Comparison of ENCODE assay signal across 10 mouse cellular contexts in the genomic region with DNA sequence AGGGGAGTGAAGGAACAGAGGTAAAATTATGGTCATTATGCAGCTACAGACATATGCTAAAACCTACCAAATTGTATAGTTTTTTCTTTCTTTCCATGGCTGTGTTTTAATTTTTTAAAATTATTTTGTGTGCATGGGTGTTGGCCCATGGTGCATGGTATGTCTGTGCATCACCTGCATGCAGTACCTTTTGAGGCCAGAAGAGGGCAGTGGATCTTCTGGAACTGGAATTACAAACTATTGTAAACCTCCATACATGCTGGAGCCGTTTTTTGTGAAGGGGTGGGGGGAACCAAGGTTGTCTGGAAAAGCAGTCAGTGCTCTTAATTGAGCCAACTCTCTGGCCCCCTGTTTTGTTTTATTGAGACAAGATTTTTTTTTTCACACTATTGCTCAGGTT. TPM values are rescaled to one million over a fixed set of nuclear protein-coding genes. Genes with fewer than 3 reads are reported as not detected.
DNase-seq lines count a peak whose midpoint lies in the region; ATAC-seq and TF ChIP-seq lines count a peak whose summit lies in the region.
"Had no signal": no experiment of that assay in that cellular context is flagged by ENCODE, and none has a peak within 500 bp of the region (broad histone marks: within the 10 kb centered on the region; RNA-seq: fewer than 3 reads in every experiment).

No protein-coding gene starts in this region.

- ATAC-seq in intestine, postnatal 0 days: no peak
- no peak for ATAC-seq in intestine, embryonic 16.5 days
- peak; percentile 14; the same call in 1 of the 2 replicates for ATAC-seq in forebrain, embryonic 12.5 days (ENCODE audit: low FRiP score)

- DNase-seq in CH12.LX (ENCODE audit: extremely low read depth): peak; percentile 67
- DNase-seq in layer of hippocampus, adult 2 months (ENCODE audit: low spot score in 2 of 2): peak in 1 of 2 experiments; percentile 55
- peak; percentile 92 for DNase-seq in lung, postnatal 36 days
- DNase-seq in thymus, adult 2 months: peak; percentile 72

- no peaks in the 10 kb centered on the region for H3K27me3 ChIP-seq in intestine, postnatal 0 days (replicated peaks; ENCODE audit: control insufficient read depth, insufficient read depth, low read length)
- no peaks in the 10 kb centered on the region for H3K27me3 ChIP-seq in intestine, embryonic 16.5 days (replicated peaks; ENCODE audit: control insufficient read depth, insufficient read depth, low read length)
- H3K27me3 ChIP-seq in CH12.LX (replicated peaks): peaks cover 2% of the 10 kb centered on the region
- H3K27me3 ChIP-seq in forebrain, embryonic 12.5 days: no peaks in the 10 kb centered on the region
- H3K27me3 ChIP-seq in thymus, adult 2 months (ENCODE audit: control insufficient read depth, insufficient read depth, low read length): no peaks in the 10 kb centered on the region
- H3K27me3 ChIP-seq: midbrain, embryonic 12.5 days had no signal

- no peak overlapping the region for H3K27ac ChIP-seq in intestine, postnatal 0 days (ENCODE audit: low read depth, low read length)
- no peak overlapping the region for H3K27ac ChIP-seq in intestine, embryonic 16.5 days (ENCODE audit: low read length)
- no peak overlapping the region for H3K27ac ChIP-seq in CH12.LX (ENCODE audit: insufficient read depth, low read depth)
- H3K27ac ChIP-seq in bone marrow macrophage, adult 2 months (ENCODE audit: insufficient read depth, low read depth, low read length): no peak overlapping the region
- H3K27ac ChIP-seq in forebrain, embryonic 12.5 days: no peak overlapping the region
- no peak overlapping the region for H3K27ac ChIP-seq in layer of hippocampus, adult 2 months
- no peak overlapping the region for H3K27ac ChIP-seq in thymus, adult 2 months (ENCODE audit: control insufficient read depth, insufficient read depth, low read length)
- H3K27ac ChIP-seq: midbrain, embryonic 12.5 days had no signal

- H3K9me3 ChIP-seq in intestine, postnatal 0 days (ENCODE audit: control insufficient read depth): no peaks in the 10 kb centered on the region
- H3K9me3 ChIP-seq in intestine, embryonic 16.5 days (ENCODE audit: control insufficient read depth, low read length): no peaks in the 10 kb centered on the region
- H3K9me3 ChIP-seq in CH12.LX (replicated peaks; ENCODE audit: low read length): no peaks in the 10 kb centered on the region
- H3K9me3 ChIP-seq in forebrain, embryonic 12.5 days: no peaks in the 10 kb centered on the region
- H3K9me3 ChIP-seq: midbrain, embryonic 12.5 days had no signal

- no peak for TF ChIP-seq POLR2A in CH12.LX (IDR thresholded peaks at IDR 0.05; ENCODE audit: low read depth, low read length)
- no peak for TF ChIP-seq POLR2A in bone marrow macrophage, adult 2 months (IDR thresholded peaks at IDR 0.05; ENCODE audit: borderline replicate concordance, low read depth, low read length)
- no peak for TF ChIP-seq POLR2A in thymus, adult 2 months (IDR thresholded peaks at IDR 0.05; ENCODE audit: control insufficient read depth, extremely low read depth, insufficient read depth, low read length, poor library complexity)

- WGBS in intestine, postnatal 0 days: 6% methylated on average over 1 of the region's 1 CpGs
- WGBS in intestine, embryonic 16.5 days: 5% methylated on average over 1 of the region's 1 CpGs
- 13% methylated on average over 1 of the region's 1 CpGs for WGBS in forebrain, embryonic 12.5 days
- 0% methylated on average over 1 of the region's 1 CpGs for WGBS in thymus, adult 2 months

- H3K4me2 ChIP-seq in intestine, postnatal 0 days (replicated peaks; ENCODE audit: low read depth): no peak overlapping the region
- H3K4me2 ChIP-seq in intestine, embryonic 16.5 days (ENCODE audit: low read depth, low read length): no peak overlapping the region
- no peak overlapping the region for H3K4me2 ChIP-seq in CH12.LX (ENCODE audit: insufficient read depth, low read depth, poor library complexity, severe bottlenecking)
- H3K4me2 ChIP-seq in forebrain, embryonic 12.5 days: no peak overlapping the region
- H3K4me2 ChIP-seq: midbrain, embryonic 12.5 days had no signal

- H3K4me3 ChIP-seq in intestine, postnatal 0 days (ENCODE audit: low read depth, low read length): no peak overlapping the region
- no peak overlapping the region for H3K4me3 ChIP-seq in intestine, embryonic 16.5 days (ENCODE audit: low read length)
- H3K4me3 ChIP-seq in CH12.LX (replicated peaks in 1 of 3; ENCODE audit: low read depth in 2 of 3, low read length in 2 of 3, poor library complexity in 1 of 3): no peak overlapping the region
- no peak overlapping the region for H3K4me3 ChIP-seq in bone marrow macrophage, adult 2 months (ENCODE audit: insufficient read depth, low read length)
- H3K4me3 ChIP-seq in forebrain, embryonic 12.5 days (replicated peaks): no peak overlapping the region
- H3K4me3 ChIP-seq in layer of hippocampus, adult 2 months: no peak overlapping the region
- H3K4me3 ChIP-seq in thymus, adult 2 months (ENCODE audit: control insufficient read depth, insufficient read depth, low read length): no peak overlapping the region
- H3K4me3 ChIP-seq: erythroblast, embryonic 14.5 days; midbrain, embryonic 12.5 days had no signal

- H3K36me3 ChIP-seq in intestine, postnatal 0 days (ENCODE audit: control insufficient read depth, insufficient read depth): peaks cover 8% of the 10 kb centered on the region; the same call in 1 of the 2 replicates
- H3K36me3 ChIP-seq in intestine, embryonic 16.5 days (ENCODE audit: control insufficient read depth, insufficient read depth, low read length): no peaks in the 10 kb centered on the region
- no peaks in the 10 kb centered on the region for H3K36me3 ChIP-seq in CH12.LX (replicated peaks in 1 of 2; ENCODE audit: control insufficient read depth in 1 of 2, insufficient read depth in 1 of 2, low read length in 1 of 2)
- no peaks in the 10 kb centered on the region; the same call in 1 of the 2 replicates for H3K36me3 ChIP-seq in forebrain, embryonic 12.5 days (replicated peaks)
- no peaks in the 10 kb centered on the region for H3K36me3 ChIP-seq in thymus, adult 2 months (ENCODE audit: control insufficient read depth, insufficient read depth, low read length)

- dilution Hi-C loops in CH12.LX (cut with MboI; ENCODE audit: extremely low pct_ligation_motif_present, extremely low pct_unique_long_range_greater_than_20kb, low sequenced_read_pairs): no loop called here

- H3K4me1 ChIP-seq in intestine, postnatal 0 days (replicated peaks; ENCODE audit: control insufficient read depth, insufficient read depth, low read length): no peaks in the 10 kb centered on the region
- H3K4me1 ChIP-seq in intestine, embryonic 16.5 days (ENCODE audit: control insufficient read depth, insufficient read depth, low read length): no peaks in the 10 kb centered on the region
- peaks cover 0 to 4% of the 10 kb centered on the region in 2 experiments; a peak in 1 of 4 replicates for H3K4me1 ChIP-seq in CH12.LX (ENCODE audit: control insufficient read depth in 1 of 2, insufficient read depth in 2 of 2)
- no peaks in the 10 kb centered on the region for H3K4me1 ChIP-seq in bone marrow macrophage, adult 2 months (ENCODE audit: control insufficient read depth, insufficient read depth, low read length)
- no peaks in the 10 kb centered on the region for H3K4me1 ChIP-seq in forebrain, embryonic 12.5 days
- H3K4me1 ChIP-seq in thymus, adult 2 months (replicated peaks; ENCODE audit: control insufficient read depth, insufficient read depth, low read length): no peaks in the 10 kb centered on the region
- H3K4me1 ChIP-seq: midbrain, embryonic 12.5 days had no signal

- in situ Hi-C loops in CH12.LX (cut with MboI; ENCODE audit: low pct_ligation_motif_present, low pct_unique_long_range_greater_than_20kb, low sequenced_read_pairs): loop anchor here (5.0 kb wide), 1 partner anchor 233 kb away; no protein-coding TSS in a partner anchor

- no peak for TF ChIP-seq EP300 in CH12.LX (IDR thresholded peaks at IDR 0.05; ENCODE audit: low read length)

- peak; percentile 88 for TF ChIP-seq CTCF in intestine, postnatal 0 days (IDR thresholded peaks at IDR 0.05; ENCODE audit: low read depth)
- TF ChIP-seq CTCF in CH12.LX (conservative IDR thresholded peaks at IDR 0.05 in 1 of 2, IDR thresholded peaks at IDR 0.05 in 1 of 2; ENCODE audit: low read depth in 2 of 2, low read length in 2 of 2): peak; percentile 86 to 91
- peak; percentile 47; the same call in 1 of the 2 replicates for TF ChIP-seq CTCF in bone marrow macrophage, adult 2 months (IDR thresholded peaks at IDR 0.05; ENCODE audit: low read depth, low read length)
- peak; percentile 87 for TF ChIP-seq CTCF in layer of hippocampus, adult 2 months (conservative IDR thresholded peaks at IDR 0.05)
- TF ChIP-seq CTCF in thymus, adult 2 months (IDR thresholded peaks at IDR 0.05; ENCODE audit: borderline replicate concordance, control insufficient read depth, extremely low read depth, insufficient read depth, low read length, poor library complexity): no peak

- TF ChIP-seq RAD21 in CH12.LX (IDR thresholded peaks at IDR 0.05; ENCODE audit: low read depth, low read length): peak; percentile 74

- no peaks in the 10 kb centered on the region for H3K79me2 ChIP-seq in CH12.LX (replicated peaks; ENCODE audit: control insufficient read depth, extremely low read depth, insufficient read depth, poor library complexity, severe bottlenecking)

- no peak overlapping the region for H3K9ac ChIP-seq in intestine, postnatal 0 days (ENCODE audit: low read depth, low read length)
- H3K9ac ChIP-seq in intestine, embryonic 16.5 days (ENCODE audit: low read depth, low read length): no peak overlapping the region
- H3K9ac ChIP-seq in CH12.LX (ENCODE audit: insufficient read depth, low read depth): no peak overlapping the region
- no peak overlapping the region for H3K9ac ChIP-seq in forebrain, embryonic 12.5 days
- H3K9ac ChIP-seq: midbrain, embryonic 12.5 days had no signal

TF ChIP-seq in CH12.LX, 34 proteins besides CTCF, POLR2A, EP300 and RAD21 (continues in another document):
- TF ChIP-seq HCFC1 (IDR thresholded peaks at IDR 0.05; ENCODE audit: low read depth, low read length): no peak
- no peak for TF ChIP-seq JUN (IDR thresholded peaks at IDR 0.05; ENCODE audit: insufficient read depth, low read depth, low read length)
- no peak for TF ChIP-seq NELFE (IDR thresholded peaks at IDR 0.05; ENCODE audit: low read depth, low read length)
- no peak for TF ChIP-seq JUND (conservative IDR thresholded peaks at IDR 0.05; ENCODE audit: low read depth, low read length)
- no peak for TF ChIP-seq ZMIZ1 (IDR thresholded peaks at IDR 0.05; ENCODE audit: low read depth, low read length)

RNA-seq across cellular contexts. Expression of a gene that starts 19.3 kb away (rescaled TPM):
- 6.2 and 7.3 TPM in 2 replicates for polyA plus RNA-seq in intestine, postnatal 0 days (2015; fragmentation: Nextera tagmentation; extraction: Ambion mirVana)
- 16.1 and 17.0 TPM in 2 replicates for polyA plus RNA-seq in intestine, embryonic 16.5 days (2015; fragmentation: Nextera tagmentation; extraction: Ambion mirVana)
- total RNA-seq in CH12.LX (2012; rRNA removed) (30.2 and 41.0 TPM in 2 replicates), CH12.LX (2014; rRNA removed) (47.3 and 57.8 TPM in 2 replicates)
- polyA plus RNA-seq in CH12.LX (2012; ENCODE audit: insufficient read length, low read depth): 36.3 and 43.0 TPM in 2 replicates
- polyA plus RNA-seq in bone marrow macrophage, adult 2 months (2012; ENCODE audit: insufficient read depth, insufficient read length, missing spikeins): 8.8 and 8.9 TPM in 2 replicates
- 26.3 and 26.8 TPM in 2 replicates for polyA plus RNA-seq in forebrain, embryonic 12.5 days (2016; fragmentation: Nextera tagmentation; extraction: Ambion mirVana)
- total RNA-seq in layer of hippocampus, adult 2 months (2021): 10 to 100 TPM; 14.4 to 15.0 TPM
- polyA plus RNA-seq in thymus, adult 2 months (2012; rRNA removed): 5.9 and 6.9 TPM in 2 replicates
